Mouse (Mus musculus): ENCODE data around the gene Pitpnm2. TPM values are rescaled to one million over a fixed set of nuclear protein-coding genes. Genes with fewer than 3 reads are reported as not detected.
"Not testable (repeated sequence)": the region's sequence is repeated elsewhere in the genome, so short reads cannot be mapped to it uniquely, and the experiment has no call there.

Gene Pitpnm2
- 4.9 and 7.9 TPM in 2 replicates for polyA plus RNA-seq (2015; fragmentation: Nextera tagmentation; extraction: Ambion mirVana)

GRCm38 (mm10) chr5:124249614-124250591 is at the start of gene Pitpnm2:
TSS of gene Pitpnm2 (minus strand) at chr5:124249760.
- Histone ChIP-seq H3K4me3 (peak within 1 kb of the TSS; percentile 82), H3K36me3 (peaks cover 15% of the 10 kb centered on the region; the same call in 1 of the 2 replicates), H3K4me1 (replicated peaks) (peaks cover 30% of the 10 kb centered on the region), H3K27me3 (no peaks in the 10 kb centered on the region), H3K9me3 (replicated peaks) (no peaks in the 10 kb centered on the region), H3K27ac (peak within 1 kb of the TSS; percentile 93), H3K9ac (peak within 1 kb of the TSS; percentile 94), H3K4me2 (peak within 1 kb of the TSS; percentile 91)
- ATAC-seq (replicated peaks; ENCODE audit: insufficient number of reproducible peaks, insufficient read depth, low FRiP score, low read depth) = peak; percentile 67
- 2% methylated on average over 67 of the region's 90 CpGs for WGBS

DNA sequence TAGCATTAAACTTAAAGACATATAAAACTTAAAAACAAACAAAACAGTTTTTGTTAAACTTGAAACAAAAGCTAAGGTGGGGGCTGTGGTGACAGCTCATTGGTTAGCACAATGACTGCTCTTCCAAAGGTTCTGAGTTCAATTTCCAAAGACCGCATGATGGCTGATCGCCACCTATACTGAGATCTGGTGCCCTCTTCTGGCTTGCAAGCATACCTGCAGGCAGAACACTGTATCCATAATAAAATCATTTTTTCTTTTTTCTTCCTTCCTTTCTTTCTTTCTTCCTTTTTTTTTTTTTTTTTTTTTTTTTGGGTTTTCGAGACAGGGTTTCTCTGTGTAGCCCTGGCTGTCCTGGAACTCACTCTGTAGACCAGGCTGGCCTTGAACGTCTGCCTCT is 49.7 kb upstream of the Pitpnm2 start:
- ATAC-seq (replicated peaks; ENCODE audit: insufficient number of reproducible peaks, insufficient read depth, low FRiP score, low read depth); H3K4me3 ChIP-seq; H3K4me1 ChIP-seq (replicated peaks); H3K4me2 ChIP-seq; H3K27ac ChIP-seq; H3K9me3 ChIP-seq (replicated peaks); H3K9ac ChIP-seq; H3K27me3 ChIP-seq: not testable (repeated sequence)
- peaks cover 42% of the 10 kb centered on the region for H3K36me3 ChIP-seq
- 53% methylated on average over 4 of the region's 4 CpGs for WGBS

DNA sequence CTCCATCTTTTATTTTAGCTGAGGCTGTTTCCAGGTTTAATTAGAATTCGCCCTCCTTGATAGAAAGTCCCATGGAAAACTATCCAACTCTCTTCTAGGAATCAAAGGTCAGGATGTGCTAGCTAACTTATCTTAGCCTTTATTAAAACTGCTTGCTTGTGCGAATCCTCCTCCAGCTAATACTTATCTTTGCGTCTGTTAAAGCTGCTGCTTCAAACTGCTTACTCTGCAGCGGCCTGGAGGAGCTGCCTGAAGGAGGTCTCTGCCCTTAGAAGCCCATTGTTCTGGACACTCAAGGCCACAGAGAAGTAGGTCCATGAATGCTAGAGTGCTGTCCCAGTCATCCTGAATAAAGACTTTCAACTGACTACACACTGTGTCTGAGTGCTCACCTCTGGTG is 46.9 kb upstream of the Pitpnm2 start:
- H3K36me3 ChIP-seq = peaks cover 46% of the 10 kb centered on the region
- H3K27me3 ChIP-seq = no peaks in the 10 kb centered on the region
- H3K4me1 ChIP-seq (replicated peaks) = peaks cover 8% of the 10 kb centered on the region
- H3K4me2 ChIP-seq = no peak overlapping the region
- 85% methylated on average over 4 of the region's 4 CpGs for WGBS
- no peak overlapping the region for H3K4me3 ChIP-seq
- no peak overlapping the region for H3K27ac ChIP-seq
- no peak for ATAC-seq (replicated peaks; ENCODE audit: insufficient number of reproducible peaks, insufficient read depth, low FRiP score, low read depth)
- H3K9me3 ChIP-seq (replicated peaks) = no peaks in the 10 kb centered on the region
- no peak overlapping the region for H3K9ac ChIP-seq

- WGBS = 75% methylated on average over 5 of the region's 5 CpGs
- peaks cover 68% of the 10 kb centered on the region for H3K36me3 ChIP-seq
- H3K4me2 ChIP-seq = no peak overlapping the region
- no peak overlapping the region for H3K9ac ChIP-seq
- no peak overlapping the region for H3K4me3 ChIP-seq
- peaks cover 5% of the 10 kb centered on the region; the same call in 1 of the 2 replicates for H3K4me1 ChIP-seq (replicated peaks)
- ATAC-seq (replicated peaks; ENCODE audit: insufficient number of reproducible peaks, insufficient read depth, low FRiP score, low read depth) = no peak
- H3K27ac ChIP-seq = peak overlapping the region; percentile 54; the same call in 1 of the 2 replicates
- H3K27me3 ChIP-seq = no peaks in the 10 kb centered on the region
- no peaks in the 10 kb centered on the region for H3K9me3 ChIP-seq (replicated peaks)
Observed at GRCm38 (mm10) chr5:124293967-124294366, 44.4 kb upstream of the Pitpnm2 start.

GRCm38 (mm10) chr5:124290216-124290615 is 40.7 kb upstream of the Pitpnm2 start:
- peaks cover 72% of the 10 kb centered on the region for H3K36me3 ChIP-seq
- no peak overlapping the region for H3K27ac ChIP-seq
- 80% methylated on average over 4 of the region's 4 CpGs for WGBS
- no peak overlapping the region for H3K9ac ChIP-seq
- peaks cover 5% of the 10 kb centered on the region; the same call in 1 of the 2 replicates for H3K4me1 ChIP-seq (replicated peaks)
- no peak overlapping the region for H3K4me2 ChIP-seq
- no peaks in the 10 kb centered on the region for H3K27me3 ChIP-seq
- no peak overlapping the region for H3K4me3 ChIP-seq
- ATAC-seq (replicated peaks; ENCODE audit: insufficient number of reproducible peaks, insufficient read depth, low FRiP score, low read depth) = no peak
- H3K9me3 ChIP-seq (replicated peaks) = no peaks in the 10 kb centered on the region

GRCm38 (mm10) chr5:124287616-124288247 is 38.2 kb upstream of the Pitpnm2 start:
- ATAC-seq (replicated peaks; ENCODE audit: insufficient number of reproducible peaks, insufficient read depth, low FRiP score, low read depth) = no peak
- H3K36me3 ChIP-seq = peaks cover 75% of the 10 kb centered on the region
- no peak overlapping the region for H3K9ac ChIP-seq
- H3K27me3 ChIP-seq = no peaks in the 10 kb centered on the region
- H3K4me3 ChIP-seq = no peak overlapping the region
- H3K4me2 ChIP-seq = no peak overlapping the region
- WGBS = 97% methylated on average over 6 of the region's 6 CpGs
- H3K27ac ChIP-seq = no peak overlapping the region
- no peaks in the 10 kb centered on the region for H3K9me3 ChIP-seq (replicated peaks)
- no peaks in the 10 kb centered on the region for H3K4me1 ChIP-seq (replicated peaks)

GRCm38 (mm10) chr5:124284330-124284729 is 34.8 kb upstream of the Pitpnm2 start:
- H3K27me3 ChIP-seq = no peaks in the 10 kb centered on the region
- no peak overlapping the region for H3K4me2 ChIP-seq
- no peak overlapping the region for H3K27ac ChIP-seq
- WGBS = 57% methylated on average over 3 of the region's 3 CpGs
- no peaks in the 10 kb centered on the region for H3K9me3 ChIP-seq (replicated peaks)
- H3K4me1 ChIP-seq (replicated peaks) = no peaks in the 10 kb centered on the region
- ATAC-seq (replicated peaks; ENCODE audit: insufficient number of reproducible peaks, insufficient read depth, low FRiP score, low read depth) = no peak
- H3K9ac ChIP-seq = no peak overlapping the region
- H3K4me3 ChIP-seq = no peak overlapping the region
- H3K36me3 ChIP-seq = peaks cover 64% of the 10 kb centered on the region

- ATAC-seq (replicated peaks; ENCODE audit: insufficient number of reproducible peaks, insufficient read depth, low FRiP score, low read depth) = no peak
- WGBS = 86% methylated on average over 2 of the region's 2 CpGs
- H3K4me3 ChIP-seq = no peak overlapping the region
- H3K9me3 ChIP-seq (replicated peaks) = no peaks in the 10 kb centered on the region
- H3K36me3 ChIP-seq = peaks cover 54% of the 10 kb centered on the region
- no peaks in the 10 kb centered on the region for H3K4me1 ChIP-seq (replicated peaks)
- H3K27me3 ChIP-seq = no peaks in the 10 kb centered on the region
- H3K9ac ChIP-seq = no peak overlapping the region
- no peak overlapping the region for H3K27ac ChIP-seq
- H3K4me2 ChIP-seq = no peak overlapping the region
Observed at GRCm38 (mm10) chr5:124282854-124283253, 33.3 kb upstream of the Pitpnm2 start.

DNA sequence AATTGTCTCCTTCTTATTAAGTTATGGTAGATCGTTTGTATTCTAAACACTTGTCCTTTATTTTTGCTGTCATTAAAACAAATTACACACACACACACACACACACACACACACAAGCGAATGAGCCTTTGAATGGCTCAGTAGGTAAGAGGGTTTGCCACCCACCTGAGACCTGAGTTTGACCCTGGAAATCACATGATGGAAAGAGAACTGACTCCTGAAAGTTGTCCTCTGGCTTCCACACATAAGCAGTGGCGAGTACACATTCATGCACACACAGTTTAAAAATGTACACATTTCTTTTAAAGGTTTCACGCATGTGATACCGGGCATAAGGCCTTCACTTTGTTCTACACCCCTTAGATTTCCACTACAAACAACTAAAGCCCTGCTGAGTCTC is 20.7 kb upstream of the Pitpnm2 start:
- Histone ChIP-seq H3K4me1 (replicated peaks) (peaks cover 11% of the 10 kb centered on the region), H3K27ac (no peak overlapping the region), H3K36me3 (peaks cover 6% of the 10 kb centered on the region), H3K4me2 (no peak overlapping the region), H3K9ac (no peak overlapping the region), H3K4me3 (no peak overlapping the region), H3K27me3 (no peaks in the 10 kb centered on the region), H3K9me3 (replicated peaks) (no peaks in the 10 kb centered on the region)
- WGBS = 90% methylated on average over 5 of the region's 5 CpGs
- no peak for ATAC-seq (replicated peaks; ENCODE audit: insufficient number of reproducible peaks, insufficient read depth, low FRiP score, low read depth)

- H3K27ac ChIP-seq = no peak overlapping the region
- no peaks in the 10 kb centered on the region for H3K27me3 ChIP-seq
- no peak for ATAC-seq (replicated peaks; ENCODE audit: insufficient number of reproducible peaks, insufficient read depth, low FRiP score, low read depth)
- H3K9me3 ChIP-seq (replicated peaks) = no peaks in the 10 kb centered on the region
- peaks cover 11% of the 10 kb centered on the region for H3K4me1 ChIP-seq (replicated peaks)
- no peak overlapping the region for H3K9ac ChIP-seq
- H3K36me3 ChIP-seq = peaks cover 7% of the 10 kb centered on the region
- H3K4me3 ChIP-seq = no peak overlapping the region
- WGBS = 62% methylated on average over 11 of the region's 11 CpGs
- no peak overlapping the region for H3K4me2 ChIP-seq
Observed at GRCm38 (mm10) chr5:124269661-124270060, 20.1 kb upstream of the Pitpnm2 start.

- Histone ChIP-seq H3K9me3 (replicated peaks) (no peaks in the 10 kb centered on the region), H3K27me3 (no peaks in the 10 kb centered on the region), H3K9ac (no peak overlapping the region), H3K4me2 (no peak overlapping the region), H3K4me1 (replicated peaks) (peaks cover 11% of the 10 kb centered on the region), H3K4me3 (no peak overlapping the region), H3K36me3 (peaks cover 11% of the 10 kb centered on the region), H3K27ac (no peak overlapping the region; the same call in 1 of the 2 replicates)
- ATAC-seq (replicated peaks; ENCODE audit: insufficient number of reproducible peaks, insufficient read depth, low FRiP score, low read depth) = no peak
- WGBS = 40% methylated on average over 6 of the region's 6 CpGs
Observed at GRCm38 (mm10) chr5:124267652-124268051, 18.1 kb upstream of the Pitpnm2 start.

All from heart, embryonic 15.5 days (tissue).